Mouse (Mus musculus) kidney, postnatal 4 days (tissue): ENCODE measurements at regions not wholly inside any gene's neighbourhood (a gene's known extent, or its start where the extent isn't known, plus 50 kb on each side); places are given as distances from the start of the nearest gene placed in this dataset.

Experiments used
- DNase-seq, 2 experiments: peaks; one replicate each; pipeline ENCODE4 v3.0.0; 2021; ENCODE audit warnings: mixed read lengths in 2 of 2

- DNase-seq, result no peak
Observed at GRCm38 (mm10) chr3:147098065-147098580, 246.0 kb downstream of the Ttll7 start.

GRCm38 (mm10) chr3:147098611-147099010, 246.4 kb downstream of the Ttll7 start:
- DNase-seq, result no peak

- no peak for DNase-seq
Observed at GRCm38 (mm10) chr3:147099143-147099713, 247.1 kb downstream of the Ttll7 start.

GRCm38 (mm10) chr3:147101053-147101764, 249.0 kb downstream of the Ttll7 start:
- DNase-seq, result peak; percentile 45 to 52

GRCm38 (mm10) chr3:147101765-147102113, 249.6 kb downstream of the Ttll7 start:
- DNase-seq, result peak in 1 of 2 experiments; percentile 16

GRCm38 (mm10) chr3:147103428-147103827, 251.3 kb downstream of the Ttll7 start:
- no peak for DNase-seq

DNA sequence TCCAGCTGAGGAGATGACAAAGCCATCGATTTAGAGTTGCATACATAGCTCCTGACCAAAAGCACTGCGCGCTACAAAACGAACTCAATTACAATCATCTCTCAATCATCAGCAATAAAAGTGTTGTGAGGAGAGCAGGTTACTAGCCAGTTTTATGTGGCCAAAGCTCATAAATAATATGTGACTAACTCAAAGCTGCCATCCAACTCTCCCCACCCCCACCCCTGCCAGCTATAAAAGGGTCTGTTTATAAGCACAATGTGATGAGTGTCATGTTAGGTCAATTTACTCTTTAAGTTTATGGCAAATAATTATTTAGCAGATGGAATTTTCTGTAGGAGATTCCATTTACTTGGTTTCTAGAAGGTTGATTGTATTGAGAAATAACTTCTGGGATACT, 265.4 kb downstream of the Ttll7 start:
- DNase-seq, result no peak

GRCm38 (mm10) chr3:147118092-147118491, 265.9 kb downstream of the Ttll7 start:
- no peak for DNase-seq

- no peak for DNase-seq
Observed at GRCm38 (mm10) chr3:147118622-147119021, 266.5 kb downstream of the Ttll7 start.

DNA sequence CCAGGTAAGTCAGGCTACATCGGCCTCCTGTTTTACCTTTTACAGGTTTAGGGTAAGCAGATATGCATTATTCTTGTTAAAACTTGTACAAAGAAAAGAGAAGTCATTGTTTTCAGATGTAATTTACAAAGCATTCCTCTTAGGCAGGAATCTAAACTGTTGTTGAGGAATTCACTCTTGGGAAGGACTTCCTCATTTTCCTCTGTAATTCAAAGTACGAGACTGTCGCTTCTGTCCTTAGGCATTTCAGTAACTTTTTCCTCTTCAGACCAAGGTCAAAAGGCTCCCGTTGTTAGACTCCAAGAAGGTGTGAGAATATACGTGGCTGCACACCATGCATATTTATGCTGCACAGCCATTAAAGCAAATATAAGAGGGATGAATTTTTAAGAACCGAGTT, 269.7 kb downstream of the Ttll7 start:
- DNase-seq, result no peak

DNA sequence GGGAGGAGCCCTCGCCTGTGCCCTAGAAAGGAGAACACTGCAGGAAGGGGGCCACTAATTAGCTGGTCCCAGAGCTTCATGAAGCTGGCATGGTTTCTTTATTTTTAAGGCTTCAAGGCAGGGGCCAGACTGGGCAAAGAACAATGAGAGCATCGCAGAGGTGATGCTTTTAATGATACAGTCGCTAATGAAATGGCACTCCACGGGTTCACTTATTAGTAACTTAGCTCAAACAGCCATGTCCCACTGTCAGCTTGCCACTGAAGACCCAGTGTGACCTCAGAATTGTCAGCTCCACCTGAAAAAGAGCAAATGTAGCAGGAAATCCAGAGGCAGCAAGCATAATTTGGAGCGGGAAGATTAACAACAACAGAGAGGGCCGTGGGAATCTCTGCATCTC, 275.6 kb downstream of the Ttll7 start:
- DNase-seq, result no peak

GRCm38 (mm10) chr3:147132830-147133229, 280.7 kb downstream of the Ttll7 start:
- no peak for DNase-seq

GRCm38 (mm10) chr3:147133408-147133807, 281.2 kb downstream of the Ttll7 start:
- no peak for DNase-seq

DNA sequence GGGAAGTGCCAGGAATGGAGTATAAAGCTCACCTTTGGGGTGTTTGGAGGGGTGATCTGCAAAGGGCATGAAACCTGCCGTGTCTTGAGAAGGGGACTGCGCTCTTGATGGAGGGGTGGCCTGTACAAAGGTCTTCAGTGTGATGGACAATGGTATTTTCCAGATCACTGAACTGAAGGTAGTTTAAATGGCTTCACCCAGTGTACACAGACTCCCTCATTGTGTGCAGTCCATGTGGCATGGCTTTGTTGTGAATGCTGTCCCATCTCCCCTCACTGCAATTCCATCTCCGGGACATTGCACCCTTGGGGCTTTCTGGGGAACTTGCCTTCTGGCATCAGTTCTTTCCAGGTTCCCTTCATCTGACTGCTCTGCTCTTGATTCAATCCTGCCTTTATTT, 288.2 kb downstream of the Ttll7 start:
- peak in 1 of 2 experiments; percentile 4 for DNase-seq

DNA sequence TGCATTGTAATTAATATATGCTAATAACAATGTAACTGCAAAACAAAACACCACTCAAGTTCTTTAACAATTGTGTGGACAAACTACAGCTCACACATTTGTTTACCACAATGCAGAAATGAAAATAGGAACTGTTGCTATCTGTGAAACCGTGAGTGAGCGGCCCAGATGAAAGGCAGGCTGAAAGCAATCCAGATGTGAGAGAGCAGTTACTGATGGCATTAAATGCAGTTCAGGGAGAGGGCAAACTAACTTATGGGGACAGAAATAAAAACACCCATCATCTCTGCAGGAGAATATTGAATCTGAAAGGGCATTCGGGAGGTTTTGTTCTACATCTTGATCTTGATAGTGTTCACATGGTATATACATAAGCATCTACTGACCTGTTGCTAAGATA, 301.3 kb downstream of the Ttll7 start:
- DNase-seq, result no peak

- no peak for DNase-seq
Observed at GRCm38 (mm10) chr3:147153998-147154397, 301.8 kb downstream of the Ttll7 start.

- no peak for DNase-seq
Observed at GRCm38 (mm10) chr3:147163126-147163525, 311.0 kb downstream of the Ttll7 start.

DNA sequence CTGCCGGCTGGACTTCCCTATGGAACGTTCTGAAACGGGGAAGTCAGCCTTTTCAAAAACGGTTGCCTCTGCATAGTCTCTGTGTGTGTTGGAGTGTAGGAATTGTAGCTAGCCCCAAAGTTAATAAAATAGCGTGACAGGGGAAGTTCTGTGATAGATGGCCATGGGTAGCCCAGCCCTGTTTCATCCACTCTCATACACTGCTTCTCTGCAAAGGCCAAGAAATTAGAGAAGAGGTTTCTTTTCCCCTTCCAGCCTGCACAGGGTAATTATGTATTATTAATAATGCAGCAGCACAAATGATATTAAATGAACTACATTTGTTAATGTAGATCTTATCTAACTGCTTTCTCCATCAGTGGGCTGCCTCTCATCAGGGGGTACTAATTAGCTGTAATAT, 311.4 kb downstream of the Ttll7 start:
- DNase-seq, result no peak

DNA sequence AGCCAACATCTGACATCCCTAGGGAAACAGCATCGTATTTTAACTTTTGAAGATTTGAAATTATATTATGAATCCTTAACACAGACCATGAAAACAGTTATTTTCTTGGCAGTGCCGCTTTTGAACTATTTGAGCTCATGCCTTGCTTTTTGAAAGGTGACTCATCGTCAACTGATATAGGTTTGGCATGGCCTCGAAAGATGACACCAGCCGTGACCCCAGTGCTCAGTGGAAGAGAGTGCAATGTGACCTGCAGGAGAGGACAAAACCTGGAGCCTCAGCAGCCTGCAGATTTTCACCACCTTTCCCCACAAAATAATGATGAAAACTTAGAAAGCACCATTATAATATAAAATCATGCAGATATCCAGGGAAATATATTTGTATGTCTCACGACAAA, 312.8 kb downstream of the Ttll7 start:
- no peak for DNase-seq

DNA sequence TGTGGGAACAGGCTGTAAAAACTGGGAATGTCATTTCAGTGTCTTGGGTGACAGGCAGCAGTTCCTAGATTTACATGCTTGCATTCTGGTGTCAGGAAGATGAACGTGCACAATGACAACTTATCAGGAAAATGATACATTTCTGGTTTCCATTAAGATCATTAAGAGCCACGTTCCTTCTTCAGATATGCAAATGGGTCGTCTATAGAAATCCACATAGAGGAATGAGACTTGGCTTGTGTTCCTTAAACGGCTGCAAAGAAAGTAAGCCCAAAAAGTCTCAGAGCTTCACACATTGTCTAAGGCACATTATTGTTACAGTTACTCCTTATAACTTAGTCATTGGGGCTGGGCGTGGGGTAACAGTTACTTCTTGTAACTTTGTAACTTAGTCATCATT, 314.4 kb downstream of the Ttll7 start:
- no peak for DNase-seq

DNA sequence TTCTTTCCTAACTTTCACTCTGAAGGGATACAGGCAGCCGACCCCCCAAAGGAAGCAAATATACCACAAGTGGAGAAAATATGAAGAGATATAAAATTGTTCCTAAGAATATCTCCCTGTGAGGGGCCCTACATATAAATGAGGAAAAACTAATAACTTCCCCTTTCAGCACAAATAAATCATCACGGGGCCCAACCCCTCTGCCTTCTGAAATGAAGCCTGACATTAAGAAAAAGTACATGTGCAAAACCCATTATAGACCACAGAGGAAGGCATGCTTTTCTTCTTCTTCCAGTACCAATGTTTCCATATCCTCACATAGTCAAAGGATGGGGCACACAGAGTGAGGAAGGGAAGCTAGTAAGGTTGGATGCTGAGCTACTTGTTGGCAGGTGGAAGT, 317.0 kb downstream of the Ttll7 start:
- DNase-seq, result no peak

- no peak for DNase-seq
Observed at GRCm38 (mm10) chr3:147170106-147170505, 317.9 kb downstream of the Ttll7 start.

GRCm38 (mm10) chr3:147178746-147179145, 326.6 kb downstream of the Ttll7 start:
- no peak for DNase-seq

GRCm38 (mm10) chr3:147180711-147181110, 328.5 kb downstream of the Ttll7 start:
- no peak for DNase-seq
